Mouse (Mus musculus): ENCODE measurements around the gene Adgra3. TPM values are rescaled to one million over a fixed set of nuclear protein-coding genes. Genes with fewer than 3 reads are reported as not detected.

Gene Adgra3
- polyA plus RNA-seq (2015; fragmentation: Nextera tagmentation; extraction: Ambion mirVana), result 9.9 and 11.5 TPM in 2 replicates

DNA sequence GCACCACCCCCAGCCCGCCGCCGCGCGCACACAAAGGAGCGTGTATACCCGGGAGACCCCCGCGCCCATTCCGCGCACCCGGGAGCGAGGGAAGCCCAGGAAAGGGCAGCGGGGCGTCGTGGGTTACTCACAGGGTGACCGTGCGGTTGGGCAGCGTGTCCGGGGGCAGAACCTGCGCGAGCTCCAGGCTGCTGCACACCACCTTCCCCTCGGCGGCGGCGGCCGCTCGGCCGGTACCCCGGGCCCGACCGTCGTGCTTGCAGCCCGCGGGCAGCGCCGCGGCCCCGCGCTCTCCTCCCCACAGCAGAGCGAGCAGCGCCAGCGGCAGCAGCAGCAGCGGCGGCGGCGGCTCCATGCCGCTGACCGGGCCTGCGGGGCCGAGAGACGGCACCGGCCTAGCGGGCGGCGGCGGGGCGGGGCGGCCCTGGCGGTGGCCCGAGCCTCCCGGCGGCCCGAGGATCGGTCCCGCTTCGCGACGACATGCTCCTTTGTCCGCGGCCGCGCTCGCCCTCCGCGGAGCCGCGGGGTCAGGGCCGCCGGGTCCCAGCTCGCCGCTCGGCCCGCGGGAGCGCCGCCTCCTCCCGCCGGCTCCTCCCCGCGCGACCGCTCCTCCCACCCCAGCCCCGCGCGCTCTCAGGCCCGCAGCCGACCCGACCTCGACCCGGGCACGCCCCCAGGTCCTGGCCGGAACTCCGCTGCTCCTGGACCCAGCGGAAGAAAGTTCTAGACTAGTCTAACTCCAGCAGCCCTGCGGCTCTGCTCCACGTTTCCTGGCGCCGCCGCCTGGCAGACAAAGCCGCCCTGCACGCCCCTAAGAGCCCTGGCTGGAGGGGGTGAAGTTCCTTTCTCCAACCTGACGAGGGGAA is at the start of gene Adgra3:
Gene Adgra3 (minus strand): TSS at position 586 of the 866 bp plus-strand sequence.
- Histone ChIP-seq H3K9me3 (replicated peaks; ENCODE audit: control insufficient read depth, low read length, poor library complexity, severe bottlenecking) (no peaks in the 10 kb centered on the region), H3K9ac (ENCODE audit: low read depth, low read length) (peak within 1 kb of the TSS; percentile 96), H3K4me3 (ENCODE audit: low read depth, low read length) (peak within 1 kb of the TSS; percentile 88), H3K27ac (ENCODE audit: low read length) (peak within 1 kb of the TSS; percentile 74), H3K4me1 (ENCODE audit: control insufficient read depth, insufficient read depth, low read length) (peaks cover 13% of the 10 kb centered on the region), H3K27me3 (ENCODE audit: control insufficient read depth, insufficient read depth, low read depth, low read length) (no peaks in the 10 kb centered on the region), H3K4me2 (ENCODE audit: low read length) (peak within 1 kb of the TSS; percentile 90), H3K36me3 (ENCODE audit: control insufficient read depth, insufficient read depth, low read length) (no peaks in the 10 kb centered on the region)
- WGBS, result under 1% methylated on average over 80 of the region's 113 CpGs
- ATAC-seq, result peak; percentile 88

DNA sequence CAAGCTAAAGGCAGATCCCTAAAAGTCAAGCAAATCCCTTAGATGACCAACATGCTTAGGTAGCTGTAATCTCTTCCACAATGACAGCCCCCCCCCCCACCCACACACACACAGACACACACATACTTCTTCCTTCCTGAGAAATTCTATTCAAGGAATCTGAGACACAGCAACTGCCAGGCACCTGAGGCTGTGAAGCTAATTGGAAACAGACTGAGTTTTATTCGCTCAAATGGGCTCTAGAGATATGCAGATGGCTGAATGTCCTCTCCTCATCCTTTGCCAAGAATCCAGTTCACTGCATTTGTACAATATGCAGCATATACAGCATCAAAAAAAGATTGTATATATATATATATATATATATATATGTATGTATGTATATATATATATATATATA is 24.6 kb upstream of the Adgra3 start:
- ATAC-seq, result no peak
- 63% methylated on average over 1 of the region's 1 CpGs for WGBS
- Histone ChIP-seq H3K4me2 (ENCODE audit: low read length) (no peak overlapping the region), H3K36me3 (ENCODE audit: control insufficient read depth, insufficient read depth, low read length) (no peaks in the 10 kb centered on the region), H3K9ac (ENCODE audit: low read depth, low read length) (no peak overlapping the region), H3K9me3 (replicated peaks; ENCODE audit: control insufficient read depth, low read length, poor library complexity, severe bottlenecking) (no peaks in the 10 kb centered on the region), H3K27ac (ENCODE audit: low read length) (no peak overlapping the region), H3K4me3 (ENCODE audit: low read depth, low read length) (no peak overlapping the region), H3K27me3 (ENCODE audit: control insufficient read depth, insufficient read depth, low read depth, low read length) (no peaks in the 10 kb centered on the region), H3K4me1 (ENCODE audit: control insufficient read depth, insufficient read depth, low read length) (no peaks in the 10 kb centered on the region)

- H3K4me2 ChIP-seq (ENCODE audit: low read length), result no peak overlapping the region
- H3K27ac ChIP-seq (ENCODE audit: low read length), result no peak overlapping the region
- H3K4me3 ChIP-seq (ENCODE audit: low read depth, low read length), result no peak overlapping the region
- no peaks in the 10 kb centered on the region for H3K4me1 ChIP-seq (ENCODE audit: control insufficient read depth, insufficient read depth, low read length)
- no peaks in the 10 kb centered on the region for H3K9me3 ChIP-seq (replicated peaks; ENCODE audit: control insufficient read depth, low read length, poor library complexity, severe bottlenecking)
- H3K9ac ChIP-seq (ENCODE audit: low read depth, low read length), result no peak overlapping the region
- ATAC-seq, result no peak
- no peaks in the 10 kb centered on the region for H3K36me3 ChIP-seq (ENCODE audit: control insufficient read depth, insufficient read depth, low read length)
- H3K27me3 ChIP-seq (ENCODE audit: control insufficient read depth, insufficient read depth, low read depth, low read length), result no peaks in the 10 kb centered on the region
Observed at GRCm38 (mm10) chr5:50074245-50074644, 15.4 kb upstream of the Adgra3 start.

DNA sequence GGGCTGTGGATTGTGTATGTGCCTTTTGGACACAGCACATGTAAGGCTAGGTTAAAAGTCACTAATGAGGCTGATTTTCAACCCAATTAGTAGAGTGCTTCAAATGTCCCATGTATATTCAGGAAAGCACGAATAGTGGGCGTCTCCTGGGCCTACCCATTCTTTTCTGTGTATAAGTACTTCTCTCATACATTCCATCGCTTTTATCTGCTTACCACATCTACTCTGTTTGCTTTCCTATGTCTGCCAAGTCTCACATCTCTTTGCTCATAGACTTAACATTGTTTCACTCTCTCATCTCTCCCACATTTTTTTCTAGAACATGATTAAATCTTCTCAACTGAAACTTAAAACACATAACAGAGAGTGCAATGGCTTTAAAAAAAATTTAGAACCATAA is 5.4 kb upstream of the Adgra3 start:
- H3K4me2 ChIP-seq (ENCODE audit: low read length), result no peak overlapping the region
- 93% methylated on average over 3 of the region's 3 CpGs for WGBS

DNA sequence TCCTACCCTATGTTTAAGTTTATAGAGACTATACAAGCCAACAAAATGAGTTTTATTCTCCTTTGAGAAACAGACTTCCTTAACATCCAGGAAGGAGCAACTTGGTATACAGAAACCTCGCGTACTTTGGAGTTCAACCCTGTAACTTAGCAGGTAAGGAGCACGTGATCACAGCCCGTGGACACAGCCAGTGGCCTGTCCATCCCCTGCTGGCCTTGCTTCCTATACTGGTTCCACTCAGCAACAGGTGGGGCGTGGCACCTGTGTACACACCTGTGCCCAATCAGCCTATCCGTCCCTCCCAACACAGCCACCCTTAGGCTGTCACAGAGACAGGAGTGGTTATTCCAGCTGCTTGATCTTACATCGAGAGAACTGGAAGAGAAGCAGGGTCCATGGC is 780 bp upstream of the Adgra3 start:
- H3K9ac ChIP-seq (ENCODE audit: low read depth, low read length), result no peak overlapping the region
- peak; percentile 10; the same call in 1 of the 2 replicates for ATAC-seq
- no peaks in the 10 kb centered on the region for H3K36me3 ChIP-seq (ENCODE audit: control insufficient read depth, insufficient read depth, low read length)
- H3K27ac ChIP-seq (ENCODE audit: low read length), result no peak overlapping the region
- peaks cover 13% of the 10 kb centered on the region for H3K4me1 ChIP-seq (ENCODE audit: control insufficient read depth, insufficient read depth, low read length)
- H3K9me3 ChIP-seq (replicated peaks; ENCODE audit: control insufficient read depth, low read length, poor library complexity, severe bottlenecking), result no peaks in the 10 kb centered on the region
- H3K27me3 ChIP-seq (ENCODE audit: control insufficient read depth, insufficient read depth, low read depth, low read length), result no peaks in the 10 kb centered on the region
- H3K4me2 ChIP-seq (ENCODE audit: low read length), result peak overlapping the region; percentile 90
- H3K4me3 ChIP-seq (ENCODE audit: low read depth, low read length), result no peak overlapping the region
- WGBS, result 90% methylated on average over 7 of the region's 7 CpGs

More for the DNA sequence above, 5.4 kb upstream of the Adgra3 start:
- Histone ChIP-seq H3K4me3 (ENCODE audit: low read depth, low read length) (no peak overlapping the region), H3K27ac (ENCODE audit: low read length) (no peak overlapping the region), H3K27me3 (ENCODE audit: control insufficient read depth, insufficient read depth, low read depth, low read length) (no peaks in the 10 kb centered on the region), H3K9ac (ENCODE audit: low read depth, low read length) (no peak overlapping the region), H3K4me1 (ENCODE audit: control insufficient read depth, insufficient read depth, low read length) (0 out of 2 replicates have a peak, but pooled peaks cover 2% of the 10 kb centered on the region), H3K9me3 (replicated peaks; ENCODE audit: control insufficient read depth, low read length, poor library complexity, severe bottlenecking) (no peaks in the 10 kb centered on the region), H3K36me3 (ENCODE audit: control insufficient read depth, insufficient read depth, low read length) (no peaks in the 10 kb centered on the region)
- no peak for ATAC-seq

DNA sequence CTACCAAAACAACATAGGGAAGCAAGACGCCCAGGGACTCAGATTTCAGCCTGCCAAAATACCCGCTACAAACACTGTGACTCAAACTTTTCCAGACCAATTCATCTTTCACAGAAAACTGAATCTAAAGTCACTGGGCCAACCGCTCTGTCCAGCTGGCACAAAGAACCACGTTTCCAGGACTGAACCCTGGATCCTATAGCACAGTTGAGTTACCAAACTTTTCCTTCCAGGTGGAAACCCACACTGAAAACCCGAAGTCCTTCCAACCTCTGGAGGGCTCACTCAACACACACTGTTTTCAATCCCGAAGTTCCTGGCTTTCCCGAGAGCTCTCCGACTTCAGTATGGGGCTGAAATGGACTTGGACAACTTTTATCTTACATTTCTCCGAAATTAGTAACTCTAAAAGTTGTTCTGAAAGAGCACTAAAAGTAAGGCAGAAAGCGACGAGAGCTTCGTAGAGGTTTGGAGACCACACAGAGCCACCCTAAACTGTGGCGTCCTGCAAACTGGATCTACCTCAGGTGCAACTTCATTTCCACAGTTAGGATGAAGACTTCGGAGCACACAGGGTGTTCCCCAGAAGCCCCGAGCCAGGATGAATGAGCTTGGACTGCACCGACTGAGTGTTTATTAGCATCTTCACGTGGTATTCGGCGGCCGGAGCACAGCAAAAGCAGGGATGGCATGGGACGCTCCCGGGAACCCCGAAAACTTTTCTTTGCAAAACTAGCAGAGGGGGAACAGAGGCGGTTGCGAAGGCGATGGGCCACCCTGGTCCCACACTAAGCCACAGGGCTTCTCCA is 990 bp downstream of the Adgra3 start:
- H3K27me3 ChIP-seq (ENCODE audit: control insufficient read depth, insufficient read depth, low read depth, low read length), result no peaks in the 10 kb centered on the region
- peak overlapping the region; percentile 88 for H3K4me3 ChIP-seq (ENCODE audit: low read depth, low read length)
- H3K9ac ChIP-seq (ENCODE audit: low read depth, low read length), result peak overlapping the region; percentile 96
- H3K4me1 ChIP-seq (ENCODE audit: control insufficient read depth, insufficient read depth, low read length), result peaks cover 13% of the 10 kb centered on the region
- H3K27ac ChIP-seq (ENCODE audit: low read length), result no peak overlapping the region
- peak overlapping the region; percentile 90 for H3K4me2 ChIP-seq (ENCODE audit: low read length)
- no peak; the same call in 1 of the 2 replicates for ATAC-seq
- no peaks in the 10 kb centered on the region for H3K36me3 ChIP-seq (ENCODE audit: control insufficient read depth, insufficient read depth, low read length)
- H3K9me3 ChIP-seq (replicated peaks; ENCODE audit: control insufficient read depth, low read length, poor library complexity, severe bottlenecking), result no peaks in the 10 kb centered on the region
- 2% methylated on average over 26 of the region's 26 CpGs for WGBS

DNA sequence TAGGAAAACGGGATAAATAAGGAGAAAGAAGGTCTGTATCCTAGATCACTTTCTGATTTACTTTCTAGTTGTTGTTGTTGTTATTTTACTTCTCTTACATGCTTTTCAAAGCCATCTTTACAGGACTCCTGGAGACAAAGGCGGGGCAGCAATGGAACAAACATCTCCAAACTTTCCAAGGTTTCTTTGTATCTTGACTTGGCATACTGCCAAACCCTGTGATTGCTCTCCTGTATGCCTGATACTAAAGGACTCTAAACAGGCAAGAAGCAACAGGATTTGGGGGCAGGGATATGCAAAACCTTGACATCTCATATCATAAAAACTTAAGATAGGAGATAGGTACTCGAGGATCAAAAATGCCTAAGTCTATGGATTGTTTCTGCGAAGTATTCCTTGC is 6.3 kb downstream of the Adgra3 start:
- Histone ChIP-seq H3K9ac (ENCODE audit: low read depth, low read length) (no peak overlapping the region), H3K4me2 (ENCODE audit: low read length) (no peak overlapping the region), H3K4me1 (ENCODE audit: control insufficient read depth, insufficient read depth, low read length) (peaks cover 24% of the 10 kb centered on the region), H3K27me3 (ENCODE audit: control insufficient read depth, insufficient read depth, low read depth, low read length) (no peaks in the 10 kb centered on the region), H3K4me3 (ENCODE audit: low read depth, low read length) (no peak overlapping the region), H3K36me3 (ENCODE audit: control insufficient read depth, insufficient read depth, low read length) (no peaks in the 10 kb centered on the region), H3K27ac (ENCODE audit: low read length) (no peak overlapping the region), H3K9me3 (replicated peaks; ENCODE audit: control insufficient read depth, low read length, poor library complexity, severe bottlenecking) (no peaks in the 10 kb centered on the region)
- 58% methylated on average over 4 of the region's 4 CpGs for WGBS
- ATAC-seq, result no peak

- 27% methylated on average over 21 of the region's 21 CpGs for WGBS
- H3K4me3 ChIP-seq (ENCODE audit: low read depth, low read length), result no peak overlapping the region
- peak; percentile 33; the same call in 1 of the 2 replicates for ATAC-seq
- H3K9me3 ChIP-seq (replicated peaks; ENCODE audit: control insufficient read depth, low read length, poor library complexity, severe bottlenecking), result no peaks in the 10 kb centered on the region
- H3K4me1 ChIP-seq (ENCODE audit: control insufficient read depth, insufficient read depth, low read length), result peaks cover 17% of the 10 kb centered on the region
- H3K27ac ChIP-seq (ENCODE audit: low read length), result no peak overlapping the region
- H3K36me3 ChIP-seq (ENCODE audit: control insufficient read depth, insufficient read depth, low read length), result no peaks in the 10 kb centered on the region
- no peak overlapping the region; the same call in 1 of the 2 replicates for H3K4me2 ChIP-seq (ENCODE audit: low read length)
- no peaks in the 10 kb centered on the region for H3K27me3 ChIP-seq (ENCODE audit: control insufficient read depth, insufficient read depth, low read depth, low read length)
- no peak overlapping the region for H3K9ac ChIP-seq (ENCODE audit: low read depth, low read length)
Observed at GRCm38 (mm10) chr5:50050668-50051425, 8.0 kb downstream of the Adgra3 start.
